Mouse (Mus musculus): ENCODE measurements around the gene Necap2.

The Necap2 gene

DNA sequence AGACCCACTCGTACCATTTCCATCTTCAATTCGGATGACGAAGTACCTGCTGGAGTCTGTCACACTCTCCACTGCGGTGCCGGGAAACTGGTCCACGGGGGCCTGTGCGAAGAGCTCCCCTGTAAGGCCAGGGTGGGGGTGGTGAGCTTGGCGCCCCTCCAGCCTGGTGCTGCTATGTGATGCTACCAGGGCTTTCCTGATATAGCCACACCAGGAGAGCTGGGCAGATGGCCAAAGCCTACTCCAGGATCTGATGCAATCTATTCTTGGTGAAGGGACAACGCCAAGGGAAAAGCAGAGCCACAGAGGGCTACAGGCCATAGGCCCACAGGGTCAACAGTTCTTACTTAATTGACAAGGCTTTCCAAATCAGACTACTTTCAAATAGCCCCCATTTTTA, 4.5 kb downstream of the Necap2 start:
- DNase-seq (ENCODE audit: low spot score in 2 of 2): peak in 1 of 2 experiments; percentile 51

DNA sequence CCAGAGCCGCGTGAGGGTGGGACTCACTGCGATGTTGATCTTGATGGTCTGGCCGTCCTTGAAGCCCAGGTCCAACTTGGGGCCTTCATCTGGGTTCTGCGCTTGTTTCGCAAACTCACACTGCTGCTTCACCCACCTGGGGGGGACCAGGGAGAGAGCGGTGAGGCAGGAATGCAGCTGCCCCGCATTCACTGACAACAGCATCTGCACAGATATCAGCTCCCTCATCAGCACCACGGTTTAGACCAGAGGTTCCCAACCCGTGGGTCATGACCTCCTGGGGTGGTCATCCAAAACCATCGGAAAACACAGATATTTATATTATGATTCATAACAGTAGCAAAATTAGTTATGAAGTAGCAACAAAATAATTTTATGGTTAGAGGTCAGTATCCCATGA, 5.7 kb downstream of the Necap2 start:
- DNase-seq (ENCODE audit: low spot score in 2 of 2): no peak

DNA sequence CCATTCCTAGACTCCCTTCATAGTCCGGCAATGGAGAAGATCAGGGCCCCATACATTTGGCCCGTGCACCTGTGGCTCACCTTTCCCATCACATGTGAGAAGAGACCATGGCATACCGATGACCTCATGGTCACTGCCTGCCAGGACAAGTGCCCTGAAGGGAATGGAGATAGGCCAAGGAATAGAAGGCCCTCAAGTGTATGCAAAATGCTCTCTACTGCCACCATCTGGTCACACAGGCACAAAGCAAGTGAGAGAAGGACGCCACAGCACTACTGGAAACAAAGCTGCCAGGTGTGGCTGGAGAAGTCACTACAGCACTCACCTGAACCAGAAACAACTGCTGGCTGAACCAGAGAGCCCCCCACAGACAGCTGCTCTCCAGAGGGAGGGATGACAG, 8.4 kb downstream of the Necap2 start:
- DNase-seq (ENCODE audit: low spot score in 2 of 2): peak in 1 of 2 experiments; percentile 36

DNA sequence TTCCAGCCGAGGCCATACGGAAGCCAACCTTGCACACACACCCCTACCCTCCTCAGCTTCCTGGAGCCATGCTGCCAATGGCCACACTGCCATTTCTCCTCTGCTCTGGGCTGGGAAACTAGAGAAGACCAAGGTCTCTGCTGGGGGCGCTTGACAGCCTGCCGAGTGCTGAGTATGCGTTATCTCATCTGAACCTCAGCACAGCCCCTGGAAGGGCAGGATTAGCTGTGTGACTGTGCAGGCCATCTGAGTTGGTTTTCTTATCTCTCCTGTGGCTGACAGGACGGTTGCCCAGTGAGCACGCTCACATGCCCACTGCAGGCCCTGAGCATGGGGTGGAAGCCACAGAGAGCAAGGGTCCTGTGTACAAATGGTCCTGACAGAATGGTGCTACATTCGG, 9.5 kb downstream of the Necap2 start:
- DNase-seq (ENCODE audit: low spot score in 2 of 2): no peak

DNA sequence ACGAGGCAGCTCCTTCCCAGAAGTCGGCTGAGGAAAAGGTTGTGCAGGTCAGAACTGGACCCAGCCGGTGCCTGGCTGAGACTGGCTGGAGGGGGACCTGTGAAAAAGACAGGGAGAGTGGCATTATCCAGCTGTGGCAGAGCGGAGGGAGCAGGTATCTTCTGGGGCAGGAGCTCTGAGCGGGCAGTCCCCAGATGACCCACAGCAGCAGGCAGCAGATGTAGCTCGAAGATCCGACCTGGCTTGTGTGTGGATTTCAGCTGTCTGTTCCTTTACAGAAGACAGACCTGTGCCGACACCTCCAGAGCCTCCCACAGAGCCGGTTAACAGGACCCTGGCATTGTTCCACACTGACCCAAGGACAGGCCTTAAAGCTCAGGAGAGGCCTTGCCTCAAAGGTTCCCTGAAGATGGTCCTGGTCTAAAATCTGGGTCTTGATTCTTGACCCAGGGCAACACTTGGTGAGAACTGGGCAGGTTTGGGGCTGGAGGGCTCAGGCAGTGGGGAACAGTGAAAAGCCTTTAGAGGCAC, 10.6 kb downstream of the Necap2 start:
- no peak for DNase-seq (ENCODE audit: low spot score in 2 of 2)

DNA sequence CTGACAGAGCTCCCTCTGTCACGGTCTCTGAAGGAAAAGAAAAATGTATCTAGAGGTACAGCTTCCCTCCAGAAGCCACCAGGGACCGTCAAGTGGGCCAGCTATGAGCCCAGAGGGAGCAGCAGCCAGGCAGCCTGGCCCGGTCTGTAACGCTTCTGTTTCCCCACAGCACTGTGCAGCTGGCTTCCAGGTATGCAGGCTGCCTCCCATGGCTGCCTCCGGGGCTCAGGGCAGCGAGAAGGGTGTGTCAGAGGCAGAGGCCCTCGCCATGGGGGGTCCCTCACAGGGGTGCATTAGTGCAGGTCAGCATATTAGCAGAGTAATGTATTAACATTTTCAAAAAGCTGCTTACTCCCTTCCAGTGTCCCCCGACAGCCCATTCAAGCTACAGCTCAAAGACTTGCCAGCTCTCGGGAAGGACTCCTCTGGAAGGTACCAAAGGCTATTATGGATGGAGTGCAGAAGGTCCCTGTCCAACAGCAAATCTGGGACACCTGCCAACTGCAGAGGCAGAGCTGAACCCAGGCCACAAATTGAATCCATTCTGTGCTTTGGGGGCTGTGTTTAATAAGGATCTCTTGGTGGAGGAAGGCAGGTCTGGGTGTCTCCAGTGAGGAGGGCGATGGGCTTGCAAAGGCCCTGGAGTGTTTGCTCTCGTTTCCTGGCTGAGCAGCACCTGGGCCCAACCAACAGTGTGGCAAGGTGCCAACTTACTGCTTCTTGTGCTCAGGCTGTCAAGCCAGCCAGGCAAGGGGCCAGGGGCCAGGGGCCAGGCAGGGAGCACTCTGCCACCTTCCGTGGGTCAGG, 11.2 kb downstream of the Necap2 start:
- no peak for DNase-seq (ENCODE audit: low spot score in 2 of 2)

DNA sequence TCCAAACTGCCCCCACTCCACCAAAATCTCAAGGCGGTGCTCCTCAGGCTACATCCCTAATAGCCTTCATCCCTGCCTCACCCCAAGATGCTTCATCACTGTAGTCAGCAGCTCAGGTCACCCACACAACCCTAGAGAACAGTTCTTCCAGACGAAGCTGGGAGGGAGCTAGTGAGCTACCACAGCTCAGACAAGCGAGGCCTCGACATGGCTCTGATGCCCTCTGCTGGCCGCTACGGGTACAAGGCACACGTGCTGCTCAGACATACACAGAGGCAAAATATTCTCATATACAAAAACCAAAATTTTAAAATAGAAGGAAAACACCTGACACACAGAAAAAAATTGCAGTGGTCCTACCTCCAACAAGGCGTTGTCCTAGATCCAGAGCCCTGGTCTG, 13.0 kb downstream of the Necap2 start:
- DNase-seq (ENCODE audit: low spot score in 2 of 2): peak; percentile 64 to 76

DNA sequence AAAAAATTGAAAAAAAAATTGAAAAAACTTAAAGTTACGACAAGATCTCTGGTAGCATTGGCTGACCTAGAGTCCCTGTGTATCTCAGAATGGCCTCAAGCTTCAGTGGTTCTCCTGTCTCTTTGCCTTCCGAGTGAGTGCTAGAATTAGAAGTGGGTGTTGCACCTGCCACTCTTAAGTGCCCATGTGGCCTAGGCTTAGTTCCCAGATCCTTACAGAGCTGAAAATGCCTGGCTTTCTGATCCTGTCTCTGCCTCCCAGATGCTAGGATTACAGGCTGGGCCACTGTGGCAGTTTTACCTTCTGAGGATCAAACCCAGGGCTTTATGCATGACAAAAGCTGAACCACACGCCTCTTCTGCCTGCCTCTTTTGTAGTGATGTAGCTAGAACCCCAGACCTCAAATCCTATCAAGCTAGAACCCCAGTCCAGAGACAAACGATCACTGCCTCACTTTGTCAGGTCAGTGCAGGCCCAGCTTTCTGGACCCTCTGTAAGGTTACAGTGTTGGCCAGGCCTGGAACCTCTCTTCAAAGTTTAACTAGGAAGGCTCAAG, 14.0 kb downstream of the Necap2 start:
- DNase-seq (ENCODE audit: low spot score in 2 of 2): no peak

DNA sequence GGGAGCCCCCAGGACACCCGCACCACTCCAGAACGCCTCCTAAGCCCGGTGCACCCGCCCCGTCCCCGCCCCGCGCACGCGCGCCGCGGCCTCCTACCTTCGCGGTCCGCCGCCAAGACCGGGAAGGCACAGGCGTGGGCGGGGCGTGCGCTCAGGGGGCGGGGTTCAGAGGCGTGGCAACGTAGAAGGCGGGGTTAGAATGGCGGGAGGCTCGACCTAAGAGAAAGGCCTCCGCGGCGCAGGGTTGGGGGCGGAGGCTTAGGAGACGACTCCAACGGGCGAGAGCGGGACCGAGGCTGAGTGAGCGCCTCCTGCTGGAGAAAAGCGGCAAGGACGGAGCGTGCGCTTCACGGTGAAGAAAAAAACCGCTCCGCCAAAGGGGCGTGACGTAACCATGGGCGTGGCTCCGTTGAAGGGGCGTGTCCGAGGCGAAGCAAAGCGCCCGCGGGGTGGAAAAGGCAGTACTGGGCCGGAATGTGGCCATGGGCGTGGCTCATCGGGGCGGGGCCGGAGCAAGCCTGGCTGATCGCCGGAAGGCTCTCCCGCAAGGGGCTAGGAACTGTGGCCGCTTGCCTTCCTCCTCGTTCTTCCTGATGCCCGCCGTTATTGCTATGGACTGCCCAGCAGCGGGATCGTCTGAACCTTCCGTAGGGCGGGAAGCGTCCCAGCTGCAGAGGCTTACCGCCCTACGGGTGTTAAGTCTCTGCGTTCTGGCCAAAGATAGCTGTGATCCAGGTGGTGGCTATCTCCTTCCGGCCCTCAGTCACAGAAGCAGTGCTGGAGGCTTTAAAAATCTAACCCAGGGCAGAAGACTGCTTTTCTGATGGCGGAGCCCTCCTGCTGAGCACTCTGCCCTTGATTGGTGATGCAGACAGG, 17.5 kb downstream of the Necap2 start, which contains the start of gene Crocc:
TSS of gene Crocc (minus strand) at position 125 of the 876 bp plus-strand sequence.
- peak; percentile 99 to 100 for DNase-seq (ENCODE audit: low spot score in 2 of 2)

DNA sequence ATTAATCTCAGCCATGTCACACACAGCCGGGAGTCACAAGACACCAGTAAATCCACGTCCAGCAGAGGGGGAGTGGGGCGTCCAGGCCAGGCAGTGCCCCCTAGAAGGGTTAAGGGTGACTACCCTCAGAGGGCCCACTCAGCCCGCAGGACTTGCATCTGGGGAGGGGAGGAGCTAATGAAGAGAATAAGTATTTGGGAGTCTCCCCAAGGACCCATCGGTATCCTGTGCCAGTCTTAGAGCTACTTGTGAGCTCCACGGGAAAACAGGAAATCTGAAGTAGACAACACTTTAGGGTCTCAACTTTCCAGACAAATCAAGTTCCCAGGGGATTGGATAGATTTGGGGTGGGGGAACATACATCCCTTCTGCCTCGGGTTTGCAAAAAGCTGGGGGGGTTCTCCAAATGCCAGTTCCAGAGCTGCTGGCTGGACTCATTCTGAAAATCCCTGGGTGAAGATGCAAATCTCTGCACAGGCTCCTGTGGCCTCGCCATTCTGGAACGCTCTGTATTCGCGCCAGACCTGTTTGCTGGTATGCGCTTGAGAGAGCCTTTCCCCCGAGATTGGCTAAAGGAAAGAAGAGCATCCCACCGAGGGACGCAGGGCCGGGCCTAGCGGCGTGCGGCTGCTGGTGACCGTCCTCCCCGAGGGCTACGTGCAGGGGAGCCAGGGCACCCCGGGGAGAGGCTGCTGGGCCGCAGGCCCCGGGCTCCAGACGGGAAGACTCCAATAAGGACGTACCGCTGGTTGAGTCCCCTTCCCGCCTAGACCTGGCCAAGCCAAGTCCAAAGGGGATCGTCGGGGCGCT, 18.3 kb downstream of the Necap2 start:
- DNase-seq (ENCODE audit: low spot score in 2 of 2): no peak

DNA sequence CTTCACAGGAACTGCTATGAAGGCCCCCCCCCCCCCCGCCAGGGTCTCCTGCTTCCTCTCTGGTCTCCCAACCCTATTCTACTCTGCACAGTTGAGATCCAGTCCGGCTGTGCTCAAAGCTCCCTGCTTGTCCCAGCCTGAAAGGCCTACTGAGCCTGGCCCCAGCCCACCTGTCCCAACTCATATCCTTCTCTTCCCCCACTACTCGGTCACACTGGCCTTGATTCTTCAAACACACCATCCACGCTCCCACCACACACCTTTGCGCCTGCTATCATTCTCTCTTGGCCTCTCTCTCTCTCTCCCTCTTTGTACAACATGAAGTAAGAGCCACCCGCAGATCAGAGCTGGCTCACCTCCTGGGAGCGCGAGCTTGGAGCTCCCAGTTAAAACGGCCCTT, 19.3 kb downstream of the Necap2 start:
- DNase-seq (ENCODE audit: low spot score in 2 of 2): no peak

DNA sequence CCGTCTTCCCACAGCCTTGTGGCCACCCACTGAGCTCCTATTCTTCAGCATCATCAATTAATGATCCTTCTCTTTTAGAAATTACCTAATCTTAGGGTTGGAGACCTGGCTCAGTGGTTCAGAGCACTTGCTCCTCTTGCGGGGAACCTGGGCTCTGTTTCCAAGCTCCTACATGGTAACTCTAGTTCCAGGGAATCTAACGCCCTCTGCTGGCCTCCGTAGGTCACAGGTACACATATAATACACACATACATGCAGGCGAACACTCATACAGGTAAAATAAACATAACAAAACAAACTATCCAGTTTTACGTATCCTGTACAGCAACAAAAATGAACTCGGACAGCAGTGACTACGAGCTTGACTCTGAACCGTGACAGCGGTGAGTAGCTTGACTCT, 21.2 kb downstream of the Necap2 start:
- no peak for DNase-seq (ENCODE audit: low spot score in 2 of 2)

DNA sequence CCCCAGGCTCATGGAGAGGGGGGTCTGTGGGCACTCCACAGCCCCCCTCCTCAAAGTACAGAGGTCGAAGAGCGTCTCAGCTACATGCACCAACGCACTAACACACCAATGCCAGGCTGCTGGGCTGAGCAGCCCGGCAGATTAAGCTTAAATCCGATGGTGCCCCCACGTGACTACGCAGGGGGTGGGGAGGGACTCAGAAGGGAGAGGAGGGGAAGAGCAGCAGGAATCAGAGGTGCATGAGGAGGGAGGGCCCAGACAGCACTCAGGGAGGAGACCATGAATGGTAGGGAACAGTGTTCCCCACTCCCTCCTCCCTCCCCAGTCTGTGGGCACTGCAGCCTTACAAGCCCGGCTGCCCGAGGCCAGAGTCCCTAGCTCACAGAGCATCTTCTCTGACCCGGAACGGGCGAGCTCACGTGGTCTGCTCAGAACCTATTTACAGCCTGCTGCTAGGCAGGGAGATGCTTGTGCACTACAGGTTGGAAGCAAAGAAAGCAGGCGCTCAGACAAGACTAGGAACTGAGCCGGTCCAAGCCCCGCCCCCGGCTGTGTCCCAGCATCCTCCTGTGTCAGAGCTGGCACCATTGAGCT, 24.5 kb downstream of the Necap2 start:
- DNase-seq (ENCODE audit: low spot score in 2 of 2): no peak

DNA sequence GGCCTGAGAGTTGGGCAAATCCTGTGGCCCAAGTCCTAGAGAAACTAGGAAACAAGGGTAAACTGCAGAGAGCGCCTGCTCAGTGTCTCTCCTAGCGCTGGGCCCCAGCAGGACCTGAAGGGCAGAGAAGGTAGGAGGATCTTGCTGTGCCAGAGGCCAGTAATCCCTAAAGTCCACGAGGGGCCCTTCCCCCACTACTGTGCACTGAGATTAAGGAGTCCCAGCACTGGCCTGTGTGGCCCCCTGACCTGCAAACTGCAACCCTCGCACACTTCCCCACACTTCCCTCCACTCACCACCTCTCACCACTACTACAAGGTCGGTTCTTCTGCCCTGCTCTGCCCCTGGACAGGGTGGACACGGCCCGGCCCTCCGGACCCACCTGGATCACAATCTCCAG, 25.0 kb downstream of the Necap2 start:
- no peak for DNase-seq (ENCODE audit: low spot score in 2 of 2)

DNA sequence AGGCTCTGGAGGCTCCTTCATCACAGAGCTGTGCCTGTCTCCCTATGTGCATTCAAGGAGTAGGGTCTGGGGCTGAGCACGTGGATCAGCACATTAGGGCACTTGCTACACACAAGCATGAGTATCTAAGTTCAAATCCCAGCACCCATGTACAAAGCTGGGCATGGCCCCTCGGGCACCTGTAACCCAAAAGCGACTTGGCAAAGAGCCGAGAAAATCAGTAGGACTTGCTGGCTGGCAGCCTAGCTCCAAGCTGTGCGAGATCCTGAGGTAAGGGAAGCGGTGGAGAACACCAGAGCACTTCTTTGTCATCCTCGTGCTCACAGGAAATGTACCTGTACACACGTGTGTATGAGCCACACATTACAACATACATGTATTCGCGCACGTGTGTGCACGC, 25.7 kb downstream of the Necap2 start:
- no peak for DNase-seq (ENCODE audit: low spot score in 2 of 2)

DNA sequence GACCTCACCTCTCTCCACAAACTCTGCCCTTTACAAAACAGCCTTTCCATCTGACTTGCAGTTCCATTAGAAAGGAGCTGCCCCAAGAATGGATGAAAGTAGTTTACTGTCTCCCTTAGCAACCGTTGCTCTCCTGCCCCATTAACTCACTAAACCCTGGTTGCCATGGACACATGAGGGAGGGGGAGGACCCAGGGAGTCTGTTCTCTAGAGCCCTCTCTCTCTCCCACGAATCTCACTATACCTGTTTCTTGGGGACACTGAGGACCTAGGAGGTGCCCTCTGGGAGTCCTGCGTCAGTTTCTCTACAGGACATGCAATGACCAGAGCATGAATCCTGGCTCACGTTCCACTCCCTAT, 28.7 kb downstream of the Necap2 start:
- no peak for DNase-seq (ENCODE audit: low spot score in 2 of 2)

DNA sequence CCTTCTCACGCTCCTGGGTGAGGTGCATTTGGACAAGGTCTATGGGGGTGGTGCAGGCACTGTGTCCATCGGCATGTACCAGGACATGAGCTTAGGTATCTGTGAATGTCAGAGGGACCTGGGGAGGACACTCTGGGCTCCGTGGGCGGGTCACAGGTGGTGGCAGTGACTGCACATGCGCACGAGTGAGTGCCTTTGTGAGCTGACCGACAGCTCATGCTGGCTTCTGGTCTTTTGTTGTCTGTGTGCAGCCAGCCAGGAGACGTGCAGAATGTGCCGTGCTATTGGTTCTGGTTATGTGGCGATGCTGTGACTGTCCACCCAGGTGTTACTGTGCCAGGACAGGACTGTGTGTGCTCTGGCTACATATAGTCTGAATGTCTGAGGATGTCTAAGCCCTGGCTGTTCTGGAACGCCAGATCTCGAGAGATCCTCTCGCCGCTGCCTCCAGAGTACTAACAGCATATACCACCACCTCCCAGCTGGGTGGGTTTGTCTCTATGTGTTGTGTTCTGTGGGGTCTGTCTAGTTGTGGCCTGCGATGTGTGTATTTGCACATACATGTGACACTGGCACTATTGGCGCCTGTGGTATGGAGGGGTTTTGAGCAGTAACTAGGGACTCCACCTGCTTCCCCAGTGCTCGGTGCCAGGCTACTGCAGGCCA, 29.2 kb downstream of the Necap2 start:
- DNase-seq (ENCODE audit: low spot score in 2 of 2): no peak

DNA sequence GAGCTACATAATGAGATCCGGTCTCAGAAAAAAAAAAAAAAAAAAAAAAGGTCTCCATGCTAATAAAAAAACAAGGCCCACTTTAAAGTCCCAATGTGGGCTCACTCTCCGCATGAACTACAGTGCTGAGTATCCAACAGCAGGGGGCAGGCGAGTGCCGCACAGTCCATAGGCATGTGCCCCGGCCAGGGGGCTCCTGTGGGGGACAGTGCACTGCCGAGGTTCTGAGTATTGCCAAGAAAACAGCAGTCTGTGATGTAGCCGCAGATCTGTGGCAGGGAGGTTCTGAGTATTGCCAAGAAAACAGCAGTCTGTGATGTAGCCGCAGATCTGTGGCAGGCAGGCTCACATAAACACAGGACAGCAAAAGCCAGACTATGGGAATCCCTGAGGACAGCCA, 33.3 kb downstream of the Necap2 start:
- DNase-seq (ENCODE audit: low spot score in 2 of 2): peak in 1 of 2 experiments; percentile 23

DNA sequence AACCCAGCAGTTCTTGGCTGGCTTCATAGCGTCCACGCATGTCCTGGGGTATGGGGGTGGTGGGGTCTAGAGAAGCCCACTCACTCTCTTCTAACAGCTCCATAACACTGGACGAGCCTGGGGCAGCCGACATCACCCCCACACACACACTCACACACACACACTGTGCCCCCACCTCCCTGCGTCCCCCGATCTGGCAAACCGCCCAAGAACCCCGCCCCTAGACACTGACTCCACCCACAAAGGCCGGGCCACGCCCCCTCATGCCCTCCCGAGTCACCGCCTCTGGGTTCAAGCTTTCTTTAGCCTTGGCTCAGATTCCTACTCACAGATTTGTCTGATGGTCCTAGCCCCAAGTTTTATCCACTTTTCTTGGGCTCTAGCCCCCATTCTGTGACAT, 37.0 kb downstream of the Necap2 start:
- DNase-seq (ENCODE audit: low spot score in 2 of 2): no peak

All from urinary bladder, postnatal 36 days (tissue).